Mouse (Mus musculus) ES-E14 (cell line): Measurements from ENCODE around the gene Stx8.

Experiments used
- CHD2 ChIP-seq: IDR thresholded peaks from 2 replicates; pipeline ENCODE4 v1.6.1; 2014; ENCODE audit warnings: mild to moderate bottlenecking, low read depth, low read length, inconsistent platforms
- HCFC1 ChIP-seq: IDR thresholded peaks from 2 replicates; pipeline ENCODE4 v1.6.1; 2012; ENCODE audit warnings: low read length, inconsistent platforms, borderline replicate concordance; ENCODE audit not compliant: insufficient read depth
- MAFK ChIP-seq: IDR thresholded peaks from 2 replicates; pipeline ENCODE4 v1.6.1; 2014; ENCODE audit warnings: mild to moderate bottlenecking, low read depth, low read length, inconsistent platforms; ENCODE audit not compliant: insufficient read depth
- ZC3H11A ChIP-seq: IDR thresholded peaks from 2 replicates; pipeline ENCODE4 v1.6.1; 2012; ENCODE audit warnings: low read depth, mild to moderate bottlenecking, inconsistent platforms, low read length, borderline replicate concordance
- ZNF384 ChIP-seq: IDR thresholded peaks from 2 replicates; pipeline ENCODE4 v1.6.1; 2012; ENCODE audit warnings: low read depth, low read length, inconsistent platforms

DNA sequence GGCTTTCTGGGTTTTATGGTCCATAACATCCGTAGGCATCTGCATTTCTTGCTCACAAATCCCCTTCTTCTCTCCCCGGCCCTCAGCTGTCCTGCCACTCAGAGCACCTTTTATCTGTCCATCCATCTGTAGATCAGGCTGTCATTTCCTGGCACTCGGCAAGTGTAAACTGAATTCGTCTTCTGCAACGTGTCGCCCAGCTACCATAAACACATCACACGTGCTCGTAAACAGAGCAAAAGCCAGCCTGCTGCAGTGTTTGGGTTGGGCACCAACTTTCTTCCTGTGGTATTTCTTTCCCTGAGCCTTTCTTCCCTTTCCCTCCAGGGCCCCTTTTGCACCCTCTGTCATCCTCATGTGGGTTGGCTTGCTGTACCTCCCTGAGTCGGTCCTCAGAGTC is 169.4 kb downstream of the Stx8 start:
- no peak for TF ChIP-seq HCFC1
- no peak for TF ChIP-seq ZC3H11A
- no peak for TF ChIP-seq CHD2
- no peak for TF ChIP-seq MAFK
- TF ChIP-seq ZNF384, result no peak
